Mouse (Mus musculus) hematopoietic stem cell, adult 5-6 weeks (primary cell): ENCODE measurements around the gene Dse. TPM values are rescaled to one million over a fixed set of nuclear protein-coding genes. Genes with fewer than 3 reads are reported as not detected.

Experiments
- total RNA-seq: library from RNA; stranded (forward); fragments of 172-1452, 232-1000 nt; gene quantifications from 2 replicates; pipeline ENCODE4 v1.2.3, GENCODE M21; 2017

Gene Dse
- total RNA-seq, 1 experiment from 2014 or later = 1.8 TPM

Other genes starting within 250 kb of the Dse start
- gene Rwdd1, start 188.1 kb downstream of the Dse start, total RNA-seq = 115 and 176 TPM in 2 replicates
- gene Trappc3l, start 170.1 kb downstream of the Dse start, total RNA-seq = not detected in 2 replicates
- gene Calhm4, start 163.4 kb downstream of the Dse start, total RNA-seq = not detected in 2 replicates
- not detected in 2 replicates for gene Calhm5, start 111.2 kb downstream of the Dse start, total RNA-seq
- 13.1 and 16.7 TPM in 2 replicates for gene Calhm6, start 79.7 kb downstream of the Dse start, total RNA-seq
- 88.4 and 89.4 TPM in 2 replicates for gene Tspyl1, start 74.5 kb upstream of the Dse start, total RNA-seq
- gene Tspyl4, start 89.7 kb upstream of the Dse start, total RNA-seq = 5.8 and 13.6 TPM in 2 replicates
- not detected in 2 replicates for gene Col10a1, start 182.3 kb upstream of the Dse start, total RNA-seq
- 53.0 and 53.5 TPM in 2 replicates for gene Nt5dc1, start 210.8 kb upstream of the Dse start, total RNA-seq